Mouse (Mus musculus): ENCODE measurements around the gene Pcx.

DNA sequence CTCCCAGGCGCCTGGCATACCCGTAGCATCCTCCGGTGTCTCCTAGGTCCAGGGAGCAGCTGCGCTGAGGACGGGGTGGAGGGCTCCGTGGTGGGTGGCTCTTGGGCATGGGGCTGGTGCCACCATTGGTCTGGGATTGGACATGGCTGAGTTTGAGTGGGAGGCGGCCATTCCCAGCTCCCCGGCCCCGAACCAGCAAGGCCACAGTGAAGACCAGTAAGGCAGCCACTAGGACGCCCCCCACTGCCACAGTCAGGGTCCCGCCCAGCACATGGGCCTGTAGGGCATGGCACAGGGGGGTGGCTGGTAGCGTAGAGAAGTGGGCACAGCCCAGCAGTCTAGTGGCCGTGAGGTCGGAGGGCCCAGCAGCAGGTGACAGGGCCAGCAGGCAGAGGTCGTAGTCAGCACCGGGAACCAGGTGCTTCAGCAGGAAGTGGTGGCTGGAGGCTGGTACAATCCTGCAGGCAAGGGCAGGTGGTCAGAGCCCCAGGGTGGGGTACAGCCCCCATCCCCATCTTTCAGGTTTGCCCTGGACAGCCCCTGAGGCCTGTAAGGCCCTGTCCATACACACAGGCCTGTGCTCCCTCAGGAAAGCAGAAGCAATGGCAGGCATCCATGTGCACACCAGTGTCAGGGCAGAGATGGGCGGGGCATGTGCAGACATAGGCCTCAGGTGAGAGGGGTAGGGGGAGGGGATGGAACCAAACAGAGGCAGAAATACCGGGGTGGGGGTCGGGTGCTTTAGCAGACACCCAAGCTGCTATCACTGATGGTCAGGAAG, 102.1 kb downstream of the Pcx start:
- no peak for TF ChIP-seq POLR2A (IDR thresholded peaks at IDR 0.05; ENCODE audit: low read depth, low read length)
- TF ChIP-seq CTCF (conservative IDR thresholded peaks at IDR 0.05; ENCODE audit: insufficient read depth, insufficient read length, low read depth, low read length): no peak

Data from kidney, adult 2 months (tissue).